Mouse (Mus musculus) limb, embryonic 11.5 days (tissue): ENCODE data around the gene Tln2. TPM values are rescaled to one million over a fixed set of nuclear protein-coding genes. Genes with fewer than 3 reads are reported as not detected.

ENCODE experiments used
- ATAC-seq: fragments of 200-750 bp; cut with Nextera tagmentation; 2 replicates; pipeline ENCODE4 v1.8.0; 2017; ENCODE audit warnings: low read depth; ENCODE audit not compliant: insufficient number of reproducible peaks, low FRiP score, low TSS enrichment
- DNase-seq: peaks from one replicate; pipeline ENCODE4 v3.0.0-alpha.2; 2015; ENCODE audit warnings: low spot score
- H3K27ac ChIP-seq: fragments of 300-500 bp; sonication (generic); replicated peaks from 2 replicates; pipeline ENCODE4 v1.5.1; 2014; ENCODE audit warnings: low read depth, mild to moderate bottlenecking, low read length
- H3K27me3 ChIP-seq: fragments of 300-500 bp; sonication (generic); 2 replicates; pipeline ENCODE4 v1.6.1; 2014; ENCODE audit warnings: mild to moderate bottlenecking, low read length, mixed read lengths; ENCODE audit not compliant: control insufficient read depth, insufficient read depth
- H3K36me3 ChIP-seq: fragments of 300-500 bp; sonication (generic); 2 replicates; pipeline ENCODE4 v1.6.1; 2014; ENCODE audit warnings: mild to moderate bottlenecking, low read length, moderate library complexity, mixed read lengths; ENCODE audit not compliant: control insufficient read depth, insufficient read depth
- H3K4me1 ChIP-seq: fragments of 300-500 bp; sonication (generic); 2 replicates; pipeline ENCODE4 v1.6.1; 2014; ENCODE audit warnings: low read length, mixed read lengths; ENCODE audit not compliant: control insufficient read depth, insufficient read depth
- H3K4me2 ChIP-seq: fragments of 300-500 bp; sonication (generic); 2 replicates; pipeline ENCODE4 v1.6.1; 2014; ENCODE audit warnings: low read depth, mild to moderate bottlenecking, moderate library complexity; ENCODE audit not compliant: severe bottlenecking
- H3K4me3 ChIP-seq: fragments of 300-500 bp; sonication (generic); 2 replicates; pipeline ENCODE4 v1.5.1; 2014; ENCODE audit warnings: low read depth, low read length
- H3K9ac ChIP-seq: fragments of 300-500 bp; sonication (generic); 2 replicates; pipeline ENCODE4 v1.6.1; 2014; ENCODE audit warnings: mild to moderate bottlenecking, low read length
- H3K9me3 ChIP-seq: fragments of 300-500 bp; sonication (generic); 2 replicates; pipeline ENCODE4 v1.6.1; 2016; ENCODE audit warnings: low read length; ENCODE audit not compliant: control insufficient read depth
- WGBS: fragments of 180-500 bp; shearing (Covaris S2); extraction: QIAGEN DNeasy Blood & Tissue Kit; methylation state at CpG from one replicate; pipeline ENCODE4 v1.1.7; 2014; 5-methylcytosine and 5-hydroxymethylcytosine counted together
- polyA plus RNA-seq: library from polyadenylated mRNA; unstranded; fragments of >200 nt; fragmentation: Nextera tagmentation; extraction: Ambion mirVana; gene quantifications from 2 replicates; pipeline ENCODE4 v1.2.1, GENCODE M21; 2014

Tln2 gene
- polyA plus RNA-seq, 1 experiment from 2014 or later: 28.2 TPM

DNA sequence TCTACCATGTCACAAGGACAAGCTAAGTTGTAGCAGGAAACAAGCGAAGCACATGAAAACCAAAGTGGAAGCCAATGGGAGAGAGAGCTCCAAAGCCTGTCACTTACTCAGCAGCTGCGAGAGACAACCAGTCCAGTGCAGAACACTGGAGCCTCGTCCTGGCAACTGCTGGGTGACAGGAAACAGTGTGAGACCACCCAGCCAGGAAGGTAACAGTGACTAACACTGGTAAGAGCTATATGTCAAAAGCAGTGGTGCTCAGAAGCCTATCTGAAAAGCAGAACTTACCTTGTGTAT, 14.1 kb upstream of the Tln2 start:
- Histone ChIP-seq H3K27me3 (no peaks in the 10 kb centered on the region), H3K36me3 (no peaks in the 10 kb centered on the region), H3K4me2 (no peak overlapping the region), H3K27ac (no peak overlapping the region), H3K9me3 (no peaks in the 10 kb centered on the region), H3K4me1 (peaks cover 2% of the 10 kb centered on the region; the same call in 1 of the 2 replicates), H3K4me3 (no peak overlapping the region), H3K9ac (no peak overlapping the region)
- DNase-seq (no peak), ATAC-seq (no peak)
- 42% methylated on average over 3 of the region's 3 CpGs for WGBS

GRCm38 (mm10) chr9:67572790-67573682, 13.5 kb upstream of the Tln2 start:
- Histone ChIP-seq H3K4me1 (peaks cover 2% of the 10 kb centered on the region; the same call in 1 of the 2 replicates), H3K4me2 (no peak overlapping the region), H3K9ac (no peak overlapping the region), H3K27me3 (no peaks in the 10 kb centered on the region), H3K27ac (no peak overlapping the region), H3K9me3 (no peaks in the 10 kb centered on the region), H3K4me3 (no peak overlapping the region), H3K36me3 (no peaks in the 10 kb centered on the region)
- no peak for ATAC-seq
- 66% methylated on average over 10 of the region's 10 CpGs for WGBS
- no peak for DNase-seq

- Histone ChIP-seq H3K9ac (no peak overlapping the region), H3K9me3 (no peaks in the 10 kb centered on the region), H3K36me3 (no peaks in the 10 kb centered on the region), H3K4me1 (no peaks in the 10 kb centered on the region), H3K27me3 (no peaks in the 10 kb centered on the region), H3K4me3 (no peak overlapping the region), H3K4me2 (no peak overlapping the region), H3K27ac (no peak overlapping the region)
- 90% methylated on average over 6 of the region's 6 CpGs for WGBS
- no peak for ATAC-seq
- no peak for DNase-seq
Measured at GRCm38 (mm10) chr9:67565801-67566258, 6.3 kb upstream of the Tln2 start.

DNA sequence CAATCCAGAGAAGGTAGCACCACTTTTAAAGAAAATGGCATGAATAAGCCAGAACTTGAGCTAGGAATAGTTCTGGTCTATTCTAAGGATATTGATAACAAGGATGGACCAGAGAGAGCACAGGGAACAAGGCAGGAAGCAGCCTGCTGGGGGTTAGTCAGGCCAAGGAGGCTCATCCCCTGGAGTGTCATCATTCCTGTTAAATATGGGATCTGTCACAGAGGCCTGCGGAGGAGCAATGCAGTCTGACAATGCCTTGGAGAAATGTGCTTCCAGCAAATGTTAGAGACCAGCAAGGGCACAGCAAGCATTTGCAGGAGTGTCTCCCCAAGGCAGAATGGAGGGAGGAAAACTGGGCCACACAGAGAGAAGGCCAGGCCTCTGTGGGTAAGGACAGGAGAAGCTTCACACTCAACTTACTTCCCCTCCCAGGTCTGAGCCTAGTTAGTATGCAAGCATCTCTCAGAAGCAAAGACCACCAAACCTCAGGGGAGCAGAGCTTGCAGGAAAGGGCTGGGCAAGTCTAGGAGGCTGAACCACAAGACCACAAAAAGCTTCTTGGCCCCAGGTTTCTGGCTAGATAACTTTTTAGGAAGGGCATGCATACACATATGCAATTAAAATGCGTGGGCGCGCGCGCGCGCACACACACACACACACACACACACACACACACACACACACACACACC, 9.5 kb downstream of the Tln2 start:
- H3K36me3 ChIP-seq: no peaks in the 10 kb centered on the region
- no peaks in the 10 kb centered on the region for H3K27me3 ChIP-seq
- H3K9ac ChIP-seq: 0 out of 2 replicates have a peak overlapping the region, but pooled peaks have one; percentile 19
- ATAC-seq (no peak), DNase-seq (no peak)
- H3K27ac ChIP-seq: peak overlapping the region; percentile 45; the same call in 1 of the 2 replicates
- H3K4me3 ChIP-seq: no peak overlapping the region
- 93% methylated on average over 8 of the region's 8 CpGs for WGBS
- no peak overlapping the region for H3K4me2 ChIP-seq
- peaks cover 8% of the 10 kb centered on the region for H3K4me1 ChIP-seq
- H3K9me3 ChIP-seq: no peaks in the 10 kb centered on the region

GRCm38 (mm10) chr9:67549332-67549731, 10.2 kb downstream of the Tln2 start:
- DNase-seq (no peak), ATAC-seq (no peak)
- Histone ChIP-seq H3K36me3 (no peaks in the 10 kb centered on the region), H3K27ac (0 out of 2 replicates have a peak overlapping the region, but pooled peaks have one; percentile 22), H3K4me1 (peaks cover 8% of the 10 kb centered on the region), H3K9me3 (no peaks in the 10 kb centered on the region), H3K9ac (no peak overlapping the region), H3K4me3 (no peak overlapping the region), H3K4me2 (no peak overlapping the region), H3K27me3 (no peaks in the 10 kb centered on the region)
- 50% methylated on average over 4 of the region's 4 CpGs for WGBS

- H3K4me2 ChIP-seq: no peak overlapping the region
- no peak overlapping the region for H3K27ac ChIP-seq
- H3K4me1 ChIP-seq: peaks cover 8% of the 10 kb centered on the region
- ATAC-seq (no peak), DNase-seq (no peak)
- H3K9me3 ChIP-seq: no peaks in the 10 kb centered on the region
- no peaks in the 10 kb centered on the region for H3K36me3 ChIP-seq
- no peak overlapping the region for H3K4me3 ChIP-seq
- no peak overlapping the region for H3K9ac ChIP-seq
- no peaks in the 10 kb centered on the region for H3K27me3 ChIP-seq
- WGBS: 84% methylated on average over 5 of the region's 5 CpGs
Measured at GRCm38 (mm10) chr9:67546650-67547049, 12.9 kb downstream of the Tln2 start.

DNA sequence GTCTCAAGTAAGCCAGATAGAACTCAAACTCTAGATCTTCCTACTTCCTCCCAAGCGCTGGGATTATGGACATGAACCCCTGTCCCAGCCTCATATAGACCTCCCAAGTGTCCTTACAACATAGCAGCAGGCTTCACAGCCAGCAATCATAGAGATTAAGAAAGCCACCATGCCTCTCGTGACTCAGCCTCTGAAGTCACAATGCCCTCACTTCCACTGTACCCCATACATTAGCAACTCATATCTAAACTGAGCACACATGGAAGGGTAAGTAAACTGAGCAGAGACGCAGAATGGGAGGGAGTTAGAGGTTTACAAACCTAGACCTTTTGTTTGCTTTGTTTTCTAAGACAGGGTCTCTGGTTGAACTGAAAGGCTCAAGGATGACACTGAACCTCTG, 13.7 kb downstream of the Tln2 start:
- DNase-seq (no peak), ATAC-seq (no peak)
- Histone ChIP-seq H3K9ac (no peak overlapping the region), H3K4me2 (no peak overlapping the region), H3K27ac (no peak overlapping the region), H3K4me3 (no peak overlapping the region), H3K27me3 (no peaks in the 10 kb centered on the region), H3K36me3 (no peaks in the 10 kb centered on the region), H3K9me3 (no peaks in the 10 kb centered on the region), H3K4me1 (peaks cover 8% of the 10 kb centered on the region)
- 94% methylated on average over 3 of the region's 3 CpGs for WGBS

DNA sequence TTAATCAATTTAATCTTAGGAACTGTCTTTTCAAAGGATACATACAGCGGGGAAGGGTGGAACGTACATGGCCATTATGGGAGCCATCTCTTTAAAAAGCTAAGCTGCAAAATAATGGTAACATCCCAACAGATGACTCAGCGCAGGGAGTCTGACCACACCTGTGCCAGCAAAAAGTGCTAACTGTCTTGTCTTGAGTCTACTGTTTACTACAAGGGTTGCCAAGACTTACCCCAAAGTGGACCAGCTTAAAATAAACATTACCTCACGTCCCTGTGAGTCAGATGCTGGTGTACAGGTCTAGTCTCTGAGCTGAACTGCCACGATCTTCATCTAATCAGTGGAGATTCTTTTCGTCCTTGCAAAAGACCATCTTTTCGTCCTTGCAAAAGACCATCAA, 14.7 kb downstream of the Tln2 start:
- no peak overlapping the region for H3K9ac ChIP-seq
- ATAC-seq: no peak
- DNase-seq: no peak
- no peaks in the 10 kb centered on the region for H3K9me3 ChIP-seq
- no peak overlapping the region for H3K27ac ChIP-seq
- H3K36me3 ChIP-seq: no peaks in the 10 kb centered on the region
- H3K4me2 ChIP-seq: no peak overlapping the region
- no peak overlapping the region for H3K4me3 ChIP-seq
- peaks cover 6% of the 10 kb centered on the region for H3K4me1 ChIP-seq
- WGBS: 78% methylated on average over 7 of the region's 7 CpGs
- no peaks in the 10 kb centered on the region for H3K27me3 ChIP-seq
